ENCODE assay signal across 8 mouse cellular contexts in the genomic region with DNA sequence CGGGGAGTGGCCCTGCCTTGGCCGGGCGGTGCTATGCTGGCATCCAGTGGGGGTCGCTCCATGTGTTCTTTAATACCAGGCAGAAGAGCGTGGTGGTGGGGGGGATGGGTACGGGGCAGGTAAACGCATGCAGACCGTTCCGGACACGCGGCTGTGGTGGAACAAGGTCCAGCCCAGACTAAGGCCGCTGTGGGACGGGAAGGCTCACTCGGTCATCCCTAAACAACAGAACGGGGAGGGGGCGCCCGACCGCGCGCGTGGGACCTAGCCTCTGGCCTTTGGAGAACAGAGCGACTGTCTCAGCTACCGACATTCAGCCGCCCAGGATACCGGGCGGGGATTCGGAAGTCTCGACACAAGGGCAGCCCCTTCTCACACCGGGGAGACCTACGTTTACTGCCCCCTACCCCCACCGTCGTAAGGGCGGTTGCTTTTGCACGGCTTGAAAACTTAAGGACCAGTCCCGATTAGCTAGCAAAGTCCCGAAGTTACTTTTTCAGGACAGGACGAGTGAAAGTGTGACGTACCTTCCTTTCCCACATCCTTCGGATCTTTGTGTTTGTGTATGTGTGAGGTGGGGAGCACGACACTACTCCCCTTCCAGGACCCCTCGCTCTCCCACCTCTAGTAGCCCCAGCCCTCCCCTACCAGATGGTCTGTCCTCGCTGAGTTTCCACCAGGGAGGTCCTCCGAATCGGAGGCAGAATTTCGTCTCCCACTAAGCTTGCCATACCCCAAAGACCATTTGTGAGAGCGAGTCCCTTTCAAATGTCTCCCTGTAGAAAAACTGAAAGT. TPM values are rescaled to one million over a fixed set of nuclear protein-coding genes. Genes with fewer than 3 reads are reported as not detected.
DNase-seq lines count a peak whose midpoint lies in the region; ATAC-seq and TF ChIP-seq lines count a peak whose summit lies in the region.

No protein-coding gene starts in this region.

- peak overlapping the region; percentile 65 for H3K9ac ChIP-seq in forebrain, embryonic 16.5 days (replicated peaks; ENCODE audit: low read depth, low read length)
- peak overlapping the region; percentile 59 for H3K9ac ChIP-seq in hindbrain, embryonic 12.5 days
- H3K9ac ChIP-seq in limb, embryonic 11.5 days (ENCODE audit: low read length) = peak overlapping the region; percentile 76
- H3K9ac ChIP-seq in midbrain, embryonic 14.5 days (replicated peaks; ENCODE audit: low read length) = peak overlapping the region; percentile 48; the same call in 1 of the 2 replicates

- H3K4me2 ChIP-seq in forebrain, embryonic 16.5 days (ENCODE audit: low read length) = peak overlapping the region; percentile 96
- peak overlapping the region; percentile 93 for H3K4me2 ChIP-seq in hindbrain, embryonic 12.5 days (replicated peaks)
- H3K4me2 ChIP-seq in limb, embryonic 11.5 days (ENCODE audit: low read depth, severe bottlenecking) = peak overlapping the region; percentile 97
- peak overlapping the region; percentile 90 for H3K4me2 ChIP-seq in midbrain, embryonic 14.5 days (ENCODE audit: low read length)

- TF ChIP-seq CTCF in lung, adult 2 months (IDR thresholded peaks at IDR 0.05; ENCODE audit: insufficient read depth, low read length) = no peak
- no peak for TF ChIP-seq CTCF in brain, embryonic 14.5 days (IDR thresholded peaks at IDR 0.05; ENCODE audit: borderline replicate concordance, extremely low read depth, insufficient read depth, insufficient read length)

- peak; percentile 46 for ATAC-seq in forebrain, embryonic 16.5 days
- ATAC-seq in hindbrain, embryonic 12.5 days (ENCODE audit: low FRiP score) = peak; percentile 62
- peak; percentile 67 for ATAC-seq in limb, embryonic 11.5 days (ENCODE audit: insufficient number of reproducible peaks, low FRiP score, low TSS enrichment, low read depth)
- peak; percentile 53 for ATAC-seq in midbrain, embryonic 14.5 days (ENCODE audit: low FRiP score, low TSS enrichment)

- TF ChIP-seq POLR2A in lung, adult 2 months (IDR thresholded peaks at IDR 0.05; ENCODE audit: borderline replicate concordance, extremely low read depth, low read depth, low read length) = no peak
- no peak for TF ChIP-seq POLR2A in brain, embryonic 14.5 days (IDR thresholded peaks at IDR 0.05; ENCODE audit: borderline replicate concordance, extremely low read depth, insufficient read depth, insufficient read length, poor library complexity, severe bottlenecking)

- no peaks in the 10 kb centered on the region for H3K36me3 ChIP-seq in forebrain, embryonic 16.5 days (ENCODE audit: control insufficient read depth, insufficient read depth)
- no peaks in the 10 kb centered on the region for H3K36me3 ChIP-seq in hindbrain, embryonic 12.5 days
- H3K36me3 ChIP-seq in limb, embryonic 11.5 days (ENCODE audit: control insufficient read depth, insufficient read depth, low read length) = no peaks in the 10 kb centered on the region; the same call in 1 of the 2 replicates
- no peaks in the 10 kb centered on the region for H3K36me3 ChIP-seq in midbrain, embryonic 14.5 days (ENCODE audit: control insufficient read depth, insufficient read depth, low read length)

- WGBS in lung, adult 2 months = under 1% methylated on average over 46 of the region's 46 CpGs
- WGBS in forebrain, embryonic 16.5 days = under 1% methylated on average over 46 of the region's 46 CpGs
- under 1% methylated on average over 46 of the region's 46 CpGs for WGBS in hindbrain, embryonic 12.5 days
- WGBS in limb, embryonic 11.5 days = under 1% methylated on average over 46 of the region's 46 CpGs
- WGBS in midbrain, embryonic 14.5 days = under 1% methylated on average over 46 of the region's 46 CpGs

- no peaks in the 10 kb centered on the region for H3K27me3 ChIP-seq in forebrain, embryonic 16.5 days (replicated peaks; ENCODE audit: control insufficient read depth, insufficient read depth, low read length)
- H3K27me3 ChIP-seq in hindbrain, embryonic 12.5 days = peaks cover 22% of the 10 kb centered on the region
- H3K27me3 ChIP-seq in limb, embryonic 11.5 days (ENCODE audit: control insufficient read depth, insufficient read depth, low read length) = no peaks in the 10 kb centered on the region
- H3K27me3 ChIP-seq in midbrain, embryonic 14.5 days (ENCODE audit: control insufficient read depth, insufficient read depth, low read length) = peaks cover 26% of the 10 kb centered on the region

- peaks cover 2% of the 10 kb centered on the region; the same call in 1 of the 2 replicates for H3K4me1 ChIP-seq in lung, adult 2 months (ENCODE audit: control insufficient read depth, insufficient read depth, low read length)
- peaks cover 27% of the 10 kb centered on the region for H3K4me1 ChIP-seq in forebrain, embryonic 16.5 days (replicated peaks; ENCODE audit: control insufficient read depth, insufficient read depth, low read length)
- H3K4me1 ChIP-seq in hindbrain, embryonic 12.5 days = peaks cover 24% of the 10 kb centered on the region
- no peaks in the 10 kb centered on the region for H3K4me1 ChIP-seq in limb, embryonic 11.5 days (ENCODE audit: control insufficient read depth, insufficient read depth, low read length)
- 0 out of 2 replicates have a peak, but pooled peaks cover 17% of the 10 kb centered on the region for H3K4me1 ChIP-seq in midbrain, embryonic 14.5 days (ENCODE audit: control insufficient read depth, insufficient read depth, low read length)

- H3K9me3 ChIP-seq in forebrain, embryonic 16.5 days (ENCODE audit: control insufficient read depth, low read length) = no peaks in the 10 kb centered on the region
- H3K9me3 ChIP-seq in hindbrain, embryonic 12.5 days (replicated peaks) = no peaks in the 10 kb centered on the region
- H3K9me3 ChIP-seq in limb, embryonic 11.5 days (ENCODE audit: control insufficient read depth, low read length) = no peaks in the 10 kb centered on the region
- H3K9me3 ChIP-seq in midbrain, embryonic 14.5 days (ENCODE audit: control insufficient read depth, low read length) = no peaks in the 10 kb centered on the region

- H3K4me3 ChIP-seq in lung, adult 2 months (replicated peaks; ENCODE audit: extremely low read depth, low read depth, low read length) = peak overlapping the region; percentile 86
- peak overlapping the region; percentile 65 for H3K4me3 ChIP-seq in forebrain, embryonic 16.5 days (replicated peaks; ENCODE audit: low read length)
- peak overlapping the region; percentile 56 for H3K4me3 ChIP-seq in hindbrain, embryonic 12.5 days
- H3K4me3 ChIP-seq in limb, embryonic 11.5 days (ENCODE audit: low read depth, low read length) = peak overlapping the region; percentile 68
- peak overlapping the region; percentile 53 for H3K4me3 ChIP-seq in midbrain, embryonic 14.5 days (replicated peaks; ENCODE audit: low read depth, low read length)

- peak overlapping the region; percentile 74 for H3K27ac ChIP-seq in forebrain, embryonic 16.5 days (ENCODE audit: low read length)
- peak overlapping the region; percentile 68 for H3K27ac ChIP-seq in hindbrain, embryonic 12.5 days
- peak overlapping the region; percentile 76 for H3K27ac ChIP-seq in limb, embryonic 11.5 days (replicated peaks; ENCODE audit: low read depth, low read length)
- peak overlapping the region; percentile 45 for H3K27ac ChIP-seq in midbrain, embryonic 14.5 days (replicated peaks; ENCODE audit: low read depth, low read length)

- peak; percentile 62 for DNase-seq in lung, adult 2 months
- no peak for DNase-seq in lung, postnatal 4 days
- DNase-seq in brain, embryonic 14.5 days (ENCODE audit: low read depth) = peak; percentile 78
- DNase-seq in limb, embryonic 11.5 days (ENCODE audit: low spot score) = peak; percentile 71
- DNase-seq in midbrain, embryonic 14.5 days = peak; percentile 60
- DNase-seq in testis, postnatal 14 days (ENCODE audit: low spot score) = peak; percentile 58

RNA-seq across cellular contexts. Expression of gene Cdk6, which starts 1.7 kb away (rescaled TPM):
- 13.4 and 15.7 TPM in 2 replicates for polyA plus RNA-seq in lung, adult 2 months (2012; rRNA removed)
- polyA plus RNA-seq in brain, embryonic 14.5 days (2012; rRNA removed) = 10.0 and 10.4 TPM in 2 replicates
- 26.5 and 29.8 TPM in 2 replicates for polyA plus RNA-seq in forebrain, embryonic 16.5 days (2015; fragmentation: Nextera tagmentation; extraction: Ambion mirVana)
- 18.0 and 19.1 TPM in 2 replicates for polyA plus RNA-seq in hindbrain, embryonic 12.5 days (2016; fragmentation: Nextera tagmentation; extraction: Ambion mirVana)
- polyA plus RNA-seq in limb, embryonic 11.5 days (2014; fragmentation: Nextera tagmentation; extraction: Ambion mirVana) = 31.3 and 32.1 TPM in 2 replicates
- 8.7 and 15.9 TPM in 2 replicates for polyA plus RNA-seq in midbrain, embryonic 14.5 days (2014; fragmentation: Nextera tagmentation; extraction: Ambion mirVana)

Comparison
In these comparisons a context has a peak if more than half of its experiments do, and no peak if none do; other contexts are left out.
1. DNase-seq: peak in lung, adult 2 months (single experiment), brain, embryonic 14.5 days (single experiment), limb, embryonic 11.5 days (single experiment), midbrain, embryonic 14.5 days (single experiment) and testis, postnatal 14 days (single experiment); none in lung, postnatal 4 days (0 of 2).
2. Peak in every context shown above with its lines, with median percentiles within 50 percentile points of each other: H3K4me3 ChIP-seq, ATAC-seq, H3K27ac ChIP-seq, H3K4me2 ChIP-seq and H3K9ac ChIP-seq.